Mouse (Mus musculus) liver, embryonic 14.5 days (tissue): ENCODE results near the gene Sufu.
A peak's percentile ranks its signal among the peaks of the same experiment; 100 is the strongest.

ENCODE experiments used
- CTCF ChIP-seq: IDR thresholded peaks from 2 replicates; pipeline ENCODE4 v1.5.1; 2016; ENCODE audit warnings: antibody characterized with exemption, low read depth, control low read depth
- EP300 ChIP-seq: IDR thresholded peaks from 2 replicates; pipeline ENCODE4 v1.6.1; 2016; ENCODE audit warnings: antibody characterized with exemption, low read depth

GRCm38 (mm10) chr19:46395109-46396009, 1.3 kb upstream of the Sufu start, which contains the start of gene Actr1a:
- TF ChIP-seq CTCF: 0 out of 2 replicates have a peak, but pooled peaks have one; percentile 5
- no peak for TF ChIP-seq EP300
